Mouse (Mus musculus): ENCODE data around the gene Olfr224. TPM values are rescaled to one million over a fixed set of nuclear protein-coding genes. Genes with fewer than 3 reads are reported as not detected.

Gene Olfr224
- not detected in 2 replicates for polyA plus RNA-seq (2016; fragmentation: Nextera tagmentation; extraction: Ambion mirVana)

- no peaks in the 10 kb centered on the region for H3K9me3 ChIP-seq
- no peaks in the 10 kb centered on the region for H3K4me1 ChIP-seq (replicated peaks)
- H3K9ac ChIP-seq (replicated peaks), result no peak within 1 kb of the TSS
- 81% methylated on average over 5 of the region's 5 CpGs for WGBS
- no peak within 1 kb of the TSS for H3K4me3 ChIP-seq (replicated peaks)
- H3K4me2 ChIP-seq, result no peak within 1 kb of the TSS
- no peaks in the 10 kb centered on the region for H3K27me3 ChIP-seq
- ATAC-seq (ENCODE audit: insufficient number of reproducible peaks, insufficient read depth, low FRiP score, low TSS enrichment, low read depth), result no peak
- H3K27ac ChIP-seq, result no peak within 1 kb of the TSS
- no peaks in the 10 kb centered on the region for H3K36me3 ChIP-seq
Measured at GRCm38 (mm10) chr11:58570405-58570804, at the start of gene Olfr224. Gene Olfr224, minus strand, starts transcription at chr11:58570553.

- ATAC-seq (ENCODE audit: insufficient number of reproducible peaks, insufficient read depth, low FRiP score, low TSS enrichment, low read depth), result no peak
- no peaks in the 10 kb centered on the region for H3K9me3 ChIP-seq
Measured at GRCm38 (mm10) chr11:58618793-58619192, 48.4 kb upstream of the Olfr224 start.

GRCm38 (mm10) chr11:58618369-58618768, 48.0 kb upstream of the Olfr224 start:
- 77% methylated on average over 3 of the region's 3 CpGs for WGBS
- Histone ChIP-seq H3K4me2 (no peak overlapping the region), H3K27me3 (no peaks in the 10 kb centered on the region), H3K36me3 (no peaks in the 10 kb centered on the region), H3K27ac (no peak overlapping the region), H3K4me3 (replicated peaks) (no peak overlapping the region), H3K9me3 (no peaks in the 10 kb centered on the region), H3K9ac (replicated peaks) (no peak overlapping the region), H3K4me1 (replicated peaks) (no peaks in the 10 kb centered on the region)
- no peak for ATAC-seq (ENCODE audit: insufficient number of reproducible peaks, insufficient read depth, low FRiP score, low TSS enrichment, low read depth)

More at GRCm38 (mm10) chr11:58618793-58619192, 48.4 kb upstream of the Olfr224 start:
- H3K4me1 ChIP-seq (replicated peaks), result no peaks in the 10 kb centered on the region
- no peak overlapping the region for H3K4me2 ChIP-seq
- WGBS, result 84% methylated on average over 6 of the region's 6 CpGs
- H3K27ac ChIP-seq, result no peak overlapping the region
- H3K9ac ChIP-seq (replicated peaks), result no peak overlapping the region
- no peak overlapping the region for H3K4me3 ChIP-seq (replicated peaks)
- H3K27me3 ChIP-seq, result no peaks in the 10 kb centered on the region; the same call in 1 of the 2 replicates
- H3K36me3 ChIP-seq, result no peaks in the 10 kb centered on the region

GRCm38 (mm10) chr11:58615975-58616374, 45.6 kb upstream of the Olfr224 start, which contains the start of gene 2210407C18Rik:
Gene 2210407C18Rik, minus strand, starts transcription at chr11:58616075.
- H3K4me2 ChIP-seq, result no peak within 1 kb of the TSS
- H3K27me3 ChIP-seq, result no peaks in the 10 kb centered on the region
- H3K4me3 ChIP-seq (replicated peaks), result no peak within 1 kb of the TSS
- H3K9ac ChIP-seq (replicated peaks), result no peak within 1 kb of the TSS
- no peaks in the 10 kb centered on the region for H3K4me1 ChIP-seq (replicated peaks)
- WGBS, result 90% methylated on average over 4 of the region's 4 CpGs
- no peaks in the 10 kb centered on the region for H3K36me3 ChIP-seq
- ATAC-seq (ENCODE audit: insufficient number of reproducible peaks, insufficient read depth, low FRiP score, low TSS enrichment, low read depth), result no peak
- no peaks in the 10 kb centered on the region for H3K9me3 ChIP-seq
- H3K27ac ChIP-seq, result no peak within 1 kb of the TSS

GRCm38 (mm10) chr11:58614526-58614925, 44.2 kb upstream of the Olfr224 start:
- Histone ChIP-seq H3K9me3 (no peaks in the 10 kb centered on the region), H3K4me2 (no peak overlapping the region), H3K9ac (replicated peaks) (no peak overlapping the region), H3K4me1 (replicated peaks) (no peaks in the 10 kb centered on the region), H3K4me3 (replicated peaks) (no peak overlapping the region), H3K27me3 (no peaks in the 10 kb centered on the region), H3K27ac (no peak overlapping the region), H3K36me3 (no peaks in the 10 kb centered on the region)
- no peak for ATAC-seq (ENCODE audit: insufficient number of reproducible peaks, insufficient read depth, low FRiP score, low TSS enrichment, low read depth)

- H3K9me3 ChIP-seq, result no peaks in the 10 kb centered on the region
- H3K9ac ChIP-seq (replicated peaks), result no peak overlapping the region
- H3K4me3 ChIP-seq (replicated peaks), result no peak overlapping the region
- no peak for ATAC-seq (ENCODE audit: insufficient number of reproducible peaks, insufficient read depth, low FRiP score, low TSS enrichment, low read depth)
- 56% methylated on average over 3 of the region's 3 CpGs for WGBS
- no peaks in the 10 kb centered on the region for H3K36me3 ChIP-seq
- no peaks in the 10 kb centered on the region for H3K4me1 ChIP-seq (replicated peaks)
- no peak overlapping the region for H3K27ac ChIP-seq
- no peak overlapping the region for H3K4me2 ChIP-seq
- no peaks in the 10 kb centered on the region for H3K27me3 ChIP-seq
Measured at GRCm38 (mm10) chr11:58613359-58613758, 43.0 kb upstream of the Olfr224 start.

GRCm38 (mm10) chr11:58607030-58607429, 36.7 kb upstream of the Olfr224 start:
- ATAC-seq (ENCODE audit: insufficient number of reproducible peaks, insufficient read depth, low FRiP score, low TSS enrichment, low read depth), result no peak
- 91% methylated on average over 6 of the region's 6 CpGs for WGBS

GRCm38 (mm10) chr11:58606177-58606919, 36.0 kb upstream of the Olfr224 start:
- Histone ChIP-seq H3K4me2 (no peak overlapping the region), H3K27me3 (no peaks in the 10 kb centered on the region), H3K9ac (replicated peaks) (no peak overlapping the region), H3K27ac (no peak overlapping the region), H3K9me3 (no peaks in the 10 kb centered on the region), H3K4me3 (replicated peaks) (no peak overlapping the region), H3K4me1 (replicated peaks) (no peaks in the 10 kb centered on the region), H3K36me3 (no peaks in the 10 kb centered on the region)
- WGBS, result 90% methylated on average over 12 of the region's 12 CpGs
- no peak for ATAC-seq (ENCODE audit: insufficient number of reproducible peaks, insufficient read depth, low FRiP score, low TSS enrichment, low read depth)

More at GRCm38 (mm10) chr11:58607030-58607429, 36.7 kb upstream of the Olfr224 start:
- Histone ChIP-seq H3K36me3 (no peaks in the 10 kb centered on the region), H3K4me2 (no peak overlapping the region), H3K9me3 (no peaks in the 10 kb centered on the region), H3K27ac (no peak overlapping the region), H3K4me3 (replicated peaks) (no peak overlapping the region), H3K9ac (replicated peaks) (no peak overlapping the region), H3K27me3 (no peaks in the 10 kb centered on the region), H3K4me1 (replicated peaks) (no peaks in the 10 kb centered on the region)

GRCm38 (mm10) chr11:58605228-58605627, 34.9 kb upstream of the Olfr224 start:
- H3K9me3 ChIP-seq, result no peaks in the 10 kb centered on the region
- no peak for ATAC-seq (ENCODE audit: insufficient number of reproducible peaks, insufficient read depth, low FRiP score, low TSS enrichment, low read depth)
- H3K27ac ChIP-seq, result no peak overlapping the region
- no peaks in the 10 kb centered on the region for H3K27me3 ChIP-seq
- 86% methylated on average over 3 of the region's 3 CpGs for WGBS
- H3K4me1 ChIP-seq (replicated peaks), result no peaks in the 10 kb centered on the region
- no peak overlapping the region for H3K9ac ChIP-seq (replicated peaks)
- no peak overlapping the region for H3K4me2 ChIP-seq
- no peak overlapping the region for H3K4me3 ChIP-seq (replicated peaks)
- H3K36me3 ChIP-seq, result no peaks in the 10 kb centered on the region

- H3K4me3 ChIP-seq (replicated peaks), result no peak overlapping the region
- H3K36me3 ChIP-seq, result no peaks in the 10 kb centered on the region
- H3K9me3 ChIP-seq, result no peaks in the 10 kb centered on the region
- H3K4me1 ChIP-seq (replicated peaks), result no peaks in the 10 kb centered on the region
- H3K9ac ChIP-seq (replicated peaks), result no peak overlapping the region
- no peak overlapping the region for H3K27ac ChIP-seq
- H3K27me3 ChIP-seq, result no peaks in the 10 kb centered on the region
- H3K4me2 ChIP-seq, result no peak overlapping the region
- WGBS, result 77% methylated on average over 2 of the region's 2 CpGs
- ATAC-seq (ENCODE audit: insufficient number of reproducible peaks, insufficient read depth, low FRiP score, low TSS enrichment, low read depth), result no peak
Measured at GRCm38 (mm10) chr11:58604688-58605087, 34.3 kb upstream of the Olfr224 start.

GRCm38 (mm10) chr11:58602800-58603560, 32.6 kb upstream of the Olfr224 start:
- no peak for ATAC-seq (ENCODE audit: insufficient number of reproducible peaks, insufficient read depth, low FRiP score, low TSS enrichment, low read depth)
- Histone ChIP-seq H3K9me3 (no peaks in the 10 kb centered on the region), H3K27ac (no peak overlapping the region), H3K4me2 (no peak overlapping the region), H3K27me3 (no peaks in the 10 kb centered on the region; the same call in 1 of the 2 replicates), H3K4me1 (replicated peaks) (no peaks in the 10 kb centered on the region), H3K4me3 (replicated peaks) (no peak overlapping the region), H3K36me3 (no peaks in the 10 kb centered on the region), H3K9ac (replicated peaks) (no peak overlapping the region)
- 82% methylated on average over 6 of the region's 6 CpGs for WGBS
